Mouse (Mus musculus) lung, postnatal 0 days (tissue): Measurements from ENCODE around the gene Spc25. TPM values are rescaled to one million over a fixed set of nuclear protein-coding genes. Genes with fewer than 3 reads are reported as not detected.

Experiments
- ATAC-seq: fragments of 200-750 bp; cut with Nextera tagmentation; 2 replicates; pipeline ENCODE4 v1.8.0; 2017; ENCODE audit warnings: moderate library complexity
- DNase-seq: peaks from one replicate; pipeline ENCODE4 v3.0.0-alpha.2; 2016; ENCODE audit warnings: low spot score
- H3K27ac ChIP-seq: fragments of 300-500 bp; sonication (generic); 2 replicates; pipeline ENCODE4 v1.5.1; 2014; ENCODE audit warnings: antibody characterized with exemption, mild to moderate bottlenecking, low read length, mixed read lengths
- H3K27me3 ChIP-seq: fragments of 300-500 bp; sonication (generic); replicated peaks from 2 replicates; pipeline ENCODE4 v1.6.1; 2014; ENCODE audit warnings: low read length, mixed read lengths; ENCODE audit not compliant: insufficient read depth
- H3K36me3 ChIP-seq: fragments of 300-500 bp; sonication (generic); 2 replicates; pipeline ENCODE4 v1.6.1; 2014; ENCODE audit warnings: low read length, mixed read lengths; ENCODE audit not compliant: insufficient read depth
- H3K4me1 ChIP-seq: fragments of 300-500 bp; sonication (generic); 2 replicates; pipeline ENCODE4 v1.6.1; 2014; ENCODE audit warnings: antibody characterized with exemption, low read depth, low read length, mixed read lengths; ENCODE audit not compliant: insufficient read depth
- H3K4me2 ChIP-seq: fragments of 300-500 bp; sonication (generic); replicated peaks from 2 replicates; pipeline ENCODE4 v1.6.1; 2014; ENCODE audit warnings: low read depth, mild to moderate bottlenecking, low read length, moderate library complexity, mixed read lengths
- H3K4me3 ChIP-seq: fragments of 300-500 bp; sonication (generic); 2 replicates; pipeline ENCODE4 v1.5.1; 2014; ENCODE audit warnings: low read depth, low read length
- H3K9ac ChIP-seq: fragments of 300-500 bp; sonication (generic); replicated peaks from 2 replicates; pipeline ENCODE4 v1.6.1; 2014; ENCODE audit warnings: low read depth, mild to moderate bottlenecking
- H3K9me3 ChIP-seq: fragments of 300-500 bp; sonication (generic); 2 replicates; pipeline ENCODE4 v1.6.1; 2016; ENCODE audit warnings: low read length, mixed read lengths
- CTCF ChIP-seq: IDR thresholded peaks from 2 replicates; pipeline ENCODE4 v1.5.1; 2016; ENCODE audit warnings: antibody characterized with exemption, mild to moderate bottlenecking
- EP300 ChIP-seq: IDR thresholded peaks from 2 replicates; pipeline ENCODE4 v1.6.1; 2016; ENCODE audit warnings: antibody characterized with exemption, mild to moderate bottlenecking, control low read depth
- WGBS: fragments of 180-500 bp; shearing (Covaris S2); extraction: QIAGEN DNeasy Blood & Tissue Kit; methylation state at CpG from one replicate; pipeline ENCODE4 v1.1.7; 2014; 5-methylcytosine and 5-hydroxymethylcytosine counted together
- polyA plus RNA-seq: library from polyadenylated mRNA; unstranded; fragments of >200 nt; fragmentation: Nextera tagmentation; extraction: Ambion mirVana; gene quantifications from 2 replicates; pipeline ENCODE4 v1.2.1, GENCODE M21; 2015

Gene Spc25
- polyA plus RNA-seq, 1 experiment from 2014 or later = 11.1 TPM

GRCm38 (mm10) chr2:69191059-69191458 is 14.9 kb downstream of the Spc25 start:
- no peak for TF ChIP-seq CTCF
- TF ChIP-seq EP300 = no peak
- Histone ChIP-seq H3K9me3 (no peaks in the 10 kb centered on the region; the same call in 1 of the 2 replicates), H3K36me3 (no peaks in the 10 kb centered on the region), H3K27me3 (no peaks in the 10 kb centered on the region), H3K4me1 (no peaks in the 10 kb centered on the region), H3K9ac (no peak overlapping the region), H3K27ac (no peak overlapping the region), H3K4me2 (no peak overlapping the region), H3K4me3 (no peak overlapping the region)
- no peak for ATAC-seq
- no peak for DNase-seq
- WGBS = 77% methylated on average over 5 of the region's 5 CpGs

GRCm38 (mm10) chr2:69189222-69189621 is 16.8 kb downstream of the Spc25 start:
- 77% methylated on average over 4 of the region's 4 CpGs for WGBS
- no peaks in the 10 kb centered on the region; the same call in 1 of the 2 replicates for H3K9me3 ChIP-seq
- H3K27me3 ChIP-seq = no peaks in the 10 kb centered on the region
- no peak overlapping the region for H3K27ac ChIP-seq
- ATAC-seq (no peak), DNase-seq (no peak)
- no peak for TF ChIP-seq EP300
- TF ChIP-seq CTCF = no peak
- H3K4me3 ChIP-seq = no peak overlapping the region
- no peak overlapping the region for H3K4me2 ChIP-seq
- no peaks in the 10 kb centered on the region for H3K36me3 ChIP-seq
- no peak overlapping the region for H3K9ac ChIP-seq
- no peaks in the 10 kb centered on the region for H3K4me1 ChIP-seq

GRCm38 (mm10) chr2:69188732-69189131 is 17.3 kb downstream of the Spc25 start:
- ATAC-seq (no peak), DNase-seq (no peak)
- no peak overlapping the region for H3K4me2 ChIP-seq
- no peak overlapping the region for H3K27ac ChIP-seq
- no peaks in the 10 kb centered on the region; the same call in 1 of the 2 replicates for H3K9me3 ChIP-seq
- H3K9ac ChIP-seq = no peak overlapping the region
- TF ChIP-seq EP300 (no peak), CTCF (no peak)
- H3K4me1 ChIP-seq = no peaks in the 10 kb centered on the region
- no peaks in the 10 kb centered on the region for H3K36me3 ChIP-seq
- no peaks in the 10 kb centered on the region for H3K27me3 ChIP-seq
- H3K4me3 ChIP-seq = no peak overlapping the region
- WGBS = 88% methylated on average over 6 of the region's 6 CpGs

- TF ChIP-seq CTCF (no peak), EP300 (no peak)
- Histone ChIP-seq H3K27ac (no peak overlapping the region), H3K9ac (no peak overlapping the region), H3K9me3 (no peaks in the 10 kb centered on the region), H3K4me2 (no peak overlapping the region), H3K4me1 (no peaks in the 10 kb centered on the region), H3K4me3 (no peak overlapping the region), H3K36me3 (no peaks in the 10 kb centered on the region), H3K27me3 (no peaks in the 10 kb centered on the region)
- WGBS = 73% methylated on average over 2 of the region's 2 CpGs
- ATAC-seq (no peak), DNase-seq (no peak)
Measured at GRCm38 (mm10) chr2:69187990-69188389, 18.0 kb downstream of the Spc25 start.

GRCm38 (mm10) chr2:69179721-69180120 is 26.3 kb downstream of the Spc25 start:
- Histone ChIP-seq H3K4me1 (no peaks in the 10 kb centered on the region), H3K36me3 (no peaks in the 10 kb centered on the region), H3K9ac (no peak overlapping the region), H3K4me2 (no peak overlapping the region), H3K9me3 (no peaks in the 10 kb centered on the region), H3K27ac (no peak overlapping the region), H3K27me3 (no peaks in the 10 kb centered on the region), H3K4me3 (no peak overlapping the region)
- TF ChIP-seq EP300 (no peak), CTCF (no peak)
- no peak for DNase-seq
- WGBS = 85% methylated on average over 4 of the region's 4 CpGs
- ATAC-seq = no peak

- H3K4me2 ChIP-seq = no peak overlapping the region
- no peaks in the 10 kb centered on the region for H3K27me3 ChIP-seq
- H3K36me3 ChIP-seq = no peaks in the 10 kb centered on the region
- no peak for TF ChIP-seq CTCF
- no peak for TF ChIP-seq EP300
- H3K9me3 ChIP-seq = no peaks in the 10 kb centered on the region
- no peak overlapping the region for H3K4me3 ChIP-seq
- no peaks in the 10 kb centered on the region for H3K4me1 ChIP-seq
- H3K9ac ChIP-seq = no peak overlapping the region
- ATAC-seq (no peak), DNase-seq (no peak)
- no peak overlapping the region for H3K27ac ChIP-seq
- 61% methylated on average over 5 of the region's 5 CpGs for WGBS
Measured at GRCm38 (mm10) chr2:69175296-69175695, 30.7 kb downstream of the Spc25 start.

- no peak for ATAC-seq
- 58% methylated on average over 9 of the region's 9 CpGs for WGBS
- no peaks in the 10 kb centered on the region for H3K27me3 ChIP-seq
- H3K9me3 ChIP-seq = no peaks in the 10 kb centered on the region
- no peaks in the 10 kb centered on the region for H3K36me3 ChIP-seq
- no peak overlapping the region for H3K4me3 ChIP-seq
- no peak overlapping the region for H3K9ac ChIP-seq
- no peak overlapping the region for H3K27ac ChIP-seq
- H3K4me2 ChIP-seq = no peak overlapping the region
- no peak for DNase-seq
- H3K4me1 ChIP-seq = no peaks in the 10 kb centered on the region
- no peak for TF ChIP-seq CTCF
- no peak for TF ChIP-seq EP300
Measured at GRCm38 (mm10) chr2:69170395-69171077, 35.5 kb downstream of the Spc25 start.
